Mouse (Mus musculus): ENCODE results near the gene Taok2.

DNA sequence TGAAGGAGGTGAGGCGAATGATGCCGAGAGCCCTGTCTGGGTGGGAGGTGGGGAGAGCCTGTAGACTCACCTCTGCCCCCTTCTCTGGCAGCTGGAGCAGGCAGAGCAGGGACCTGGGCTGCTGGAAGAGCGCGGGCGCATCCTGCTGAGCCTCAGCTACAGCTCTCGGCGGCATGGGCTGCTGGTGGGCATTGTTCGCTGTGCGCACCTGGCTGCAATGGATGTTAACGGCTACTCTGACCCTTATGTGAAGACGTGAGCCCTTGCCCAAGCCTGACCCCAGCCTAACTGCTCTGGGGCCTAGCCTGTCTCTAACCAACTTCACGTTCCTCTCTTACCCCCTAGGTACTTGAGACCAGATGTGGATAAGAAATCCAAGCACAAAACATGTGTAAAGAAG is 33.3 kb downstream of the Taok2 start:
- TF ChIP-seq CTCF (IDR thresholded peaks at IDR 0.05; ENCODE audit: low read depth, low read length) (no peak), POLR2A (IDR thresholded peaks at IDR 0.05; ENCODE audit: borderline replicate concordance, low read depth, low read length) (no peak)

Measured in bone marrow macrophage, adult 2 months (primary cell).